Mouse (Mus musculus): Measurements from ENCODE around the gene Smg6. TPM values are rescaled to one million over a fixed set of nuclear protein-coding genes. Genes with fewer than 3 reads are reported as not detected.

Smg6 gene
- polyA plus RNA-seq, 1 experiment from 2014 or later: 14.6 TPM

DNA sequence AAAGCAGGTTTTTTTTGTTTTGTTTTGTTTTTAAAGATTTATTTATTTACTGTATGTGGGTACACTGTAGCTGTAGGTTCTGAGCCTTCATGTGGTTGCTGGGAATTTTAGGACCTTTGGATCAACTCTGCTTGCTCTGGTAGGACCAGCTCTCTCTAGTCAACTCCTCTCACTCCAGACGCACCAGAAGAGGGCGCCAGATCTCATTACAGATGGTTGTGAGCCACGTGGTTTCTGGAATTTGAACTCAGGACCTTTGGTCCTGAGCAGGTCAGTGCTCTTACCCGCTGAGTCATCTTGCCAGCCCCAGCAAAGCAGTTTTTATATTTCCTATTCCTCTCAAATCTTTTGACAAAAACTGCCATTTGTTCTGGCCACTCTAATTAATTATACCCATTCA, 1.5 kb upstream of the Smg6 start:
- Histone ChIP-seq H3K4me3 (ENCODE audit: low read depth, low read length) (no peak overlapping the region), H3K27me3 (ENCODE audit: control insufficient read depth, insufficient read depth, low read depth, low read length) (no peaks in the 10 kb centered on the region), H3K9ac (ENCODE audit: low read depth, low read length) (no peak overlapping the region), H3K4me1 (ENCODE audit: control insufficient read depth, insufficient read depth, low read length) (peaks cover 20% of the 10 kb centered on the region), H3K27ac (ENCODE audit: low read length) (no peak overlapping the region), H3K36me3 (ENCODE audit: control insufficient read depth, insufficient read depth, low read length) (peaks cover 3% of the 10 kb centered on the region; the same call in 1 of the 2 replicates), H3K9me3 (replicated peaks; ENCODE audit: control insufficient read depth, low read length, poor library complexity, severe bottlenecking) (no peaks in the 10 kb centered on the region), H3K4me2 (ENCODE audit: low read length) (no peak overlapping the region)
- 59% methylated on average over 4 of the region's 4 CpGs for WGBS
- no peak for ATAC-seq

DNA sequence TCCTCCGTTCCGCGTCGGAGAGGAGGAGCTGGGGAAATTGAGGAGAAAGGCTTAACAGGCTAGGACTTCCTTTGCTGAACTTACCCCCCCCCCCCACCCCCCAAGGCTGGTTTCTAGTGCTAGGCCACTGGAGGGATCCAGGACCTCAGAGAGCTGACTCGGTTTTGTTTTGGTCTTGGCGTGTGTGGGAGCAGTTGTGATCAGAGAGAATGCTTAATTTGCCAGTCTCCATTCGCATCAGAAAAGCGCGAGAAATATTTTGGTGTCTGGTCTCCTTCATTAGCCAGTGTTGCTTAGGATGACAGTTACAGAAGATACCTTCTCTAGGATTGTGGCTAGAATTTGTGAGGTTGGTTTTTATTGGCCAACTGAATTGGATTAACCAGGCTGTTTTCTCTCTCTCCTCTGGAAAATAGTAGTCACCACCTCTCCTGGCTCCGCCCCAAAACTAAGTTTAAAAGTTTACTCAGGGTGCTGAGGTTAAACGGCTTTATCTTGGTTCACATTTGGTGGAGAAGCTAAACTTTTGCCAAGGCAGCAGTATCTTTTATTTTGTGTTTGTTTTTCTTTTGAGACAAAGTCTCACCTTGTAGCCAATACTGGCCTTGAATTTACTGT, 874 bp downstream of the Smg6 start:
- H3K36me3 ChIP-seq (ENCODE audit: control insufficient read depth, insufficient read depth, low read length): no peaks in the 10 kb centered on the region; the same call in 1 of the 2 replicates
- no peaks in the 10 kb centered on the region for H3K27me3 ChIP-seq (ENCODE audit: control insufficient read depth, insufficient read depth, low read depth, low read length)
- peak overlapping the region; percentile 96 for H3K27ac ChIP-seq (ENCODE audit: low read length)
- WGBS: 8% methylated on average over 11 of the region's 11 CpGs
- H3K9me3 ChIP-seq (replicated peaks; ENCODE audit: control insufficient read depth, low read length, poor library complexity, severe bottlenecking): no peaks in the 10 kb centered on the region
- peaks cover 20% of the 10 kb centered on the region for H3K4me1 ChIP-seq (ENCODE audit: control insufficient read depth, insufficient read depth, low read length)
- ATAC-seq: no peak
- H3K4me2 ChIP-seq (ENCODE audit: low read length): peak overlapping the region; percentile 55
- peak overlapping the region; percentile 97 for H3K4me3 ChIP-seq (ENCODE audit: low read depth, low read length)
- peak overlapping the region; percentile 98 for H3K9ac ChIP-seq (ENCODE audit: low read depth, low read length)

DNA sequence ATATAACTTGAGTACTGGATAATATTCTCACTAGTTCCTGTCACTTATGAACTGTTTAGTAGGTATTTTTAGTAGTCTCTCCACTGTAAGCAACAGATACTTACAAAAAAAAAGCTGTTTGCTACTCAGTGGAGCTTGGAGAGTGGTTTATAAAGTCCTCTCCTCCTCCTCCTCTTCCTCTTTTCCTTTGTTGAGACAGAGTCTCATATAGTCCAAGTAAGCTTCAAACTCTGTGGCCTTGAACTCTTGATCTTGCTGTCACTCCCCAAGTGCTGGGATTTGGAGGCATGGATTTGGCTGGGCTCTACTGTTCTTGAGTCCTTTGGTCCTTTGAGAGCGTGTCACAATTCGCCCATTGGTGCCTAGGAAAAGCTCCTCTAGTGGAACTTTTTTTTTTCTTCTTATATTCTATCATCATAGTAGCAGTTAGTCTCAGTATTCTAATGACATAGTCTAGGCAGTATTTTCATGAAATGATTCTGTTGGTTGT, 1.7 kb downstream of the Smg6 start:
- Histone ChIP-seq H3K4me3 (ENCODE audit: low read depth, low read length) (no peak overlapping the region), H3K27me3 (ENCODE audit: control insufficient read depth, insufficient read depth, low read depth, low read length) (no peaks in the 10 kb centered on the region), H3K9me3 (replicated peaks; ENCODE audit: control insufficient read depth, low read length, poor library complexity, severe bottlenecking) (no peaks in the 10 kb centered on the region), H3K4me2 (ENCODE audit: low read length) (no peak overlapping the region), H3K27ac (ENCODE audit: low read length) (no peak overlapping the region), H3K9ac (ENCODE audit: low read depth, low read length) (no peak overlapping the region), H3K36me3 (ENCODE audit: control insufficient read depth, insufficient read depth, low read length) (peaks cover 2% of the 10 kb centered on the region; the same call in 1 of the 2 replicates), H3K4me1 (ENCODE audit: control insufficient read depth, insufficient read depth, low read length) (peaks cover 20% of the 10 kb centered on the region)
- no peak for ATAC-seq
- 86% methylated on average over 2 of the region's 2 CpGs for WGBS

DNA sequence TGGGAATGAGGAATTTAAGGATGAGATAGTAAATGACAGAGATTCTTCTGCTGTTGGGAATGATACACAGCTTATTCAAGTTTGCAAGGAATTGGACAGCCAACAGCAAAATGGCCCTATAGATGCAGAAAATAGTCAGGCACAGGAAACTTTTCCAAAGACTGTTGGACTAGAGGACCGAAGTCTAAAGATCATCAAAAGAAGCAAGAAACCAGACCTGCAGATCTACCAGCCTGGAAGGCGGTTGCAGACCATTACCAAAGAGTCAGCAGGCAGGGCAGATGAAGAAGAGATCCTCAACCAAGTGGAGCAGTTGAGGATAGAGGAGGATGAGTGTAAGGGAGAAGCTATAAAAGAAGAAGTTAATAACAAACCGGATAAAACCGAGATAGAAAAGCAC, 3.5 kb downstream of the Smg6 start:
- peaks cover 18% of the 10 kb centered on the region for H3K4me1 ChIP-seq (ENCODE audit: control insufficient read depth, insufficient read depth, low read length)
- H3K36me3 ChIP-seq (ENCODE audit: control insufficient read depth, insufficient read depth, low read length): peaks cover 14% of the 10 kb centered on the region
- no peak overlapping the region for H3K4me2 ChIP-seq (ENCODE audit: low read length)
- H3K9me3 ChIP-seq (replicated peaks; ENCODE audit: control insufficient read depth, low read length, poor library complexity, severe bottlenecking): no peaks in the 10 kb centered on the region
- no peak overlapping the region for H3K4me3 ChIP-seq (ENCODE audit: low read depth, low read length)
- H3K9ac ChIP-seq (ENCODE audit: low read depth, low read length): no peak overlapping the region
- WGBS: 95% methylated on average over 4 of the region's 4 CpGs
- no peak for ATAC-seq
- H3K27ac ChIP-seq (ENCODE audit: low read length): no peak overlapping the region
- no peaks in the 10 kb centered on the region for H3K27me3 ChIP-seq (ENCODE audit: control insufficient read depth, insufficient read depth, low read depth, low read length)

DNA sequence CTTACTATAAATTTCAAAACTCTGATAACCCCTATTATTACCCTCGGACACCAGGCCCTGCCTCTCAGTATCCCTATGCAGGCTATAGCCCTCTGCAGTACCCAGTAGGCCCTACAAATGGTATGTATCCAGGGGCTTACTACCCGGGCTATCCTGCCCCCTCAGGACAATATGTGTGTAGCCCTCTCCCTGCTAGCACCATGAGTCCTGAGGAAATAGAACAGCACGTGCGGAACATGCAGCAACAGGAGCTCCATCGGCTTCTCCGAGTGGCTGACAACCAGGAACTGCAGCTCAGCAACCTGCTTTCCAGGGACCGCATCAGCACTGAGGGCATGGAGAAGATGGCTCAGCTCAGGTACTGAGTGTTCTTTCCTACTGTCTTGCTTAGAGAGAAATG, 4.8 kb downstream of the Smg6 start:
- Histone ChIP-seq H3K4me2 (ENCODE audit: low read length) (no peak overlapping the region), H3K27me3 (ENCODE audit: control insufficient read depth, insufficient read depth, low read depth, low read length) (no peaks in the 10 kb centered on the region), H3K4me1 (ENCODE audit: control insufficient read depth, insufficient read depth, low read length) (peaks cover 12% of the 10 kb centered on the region), H3K9me3 (replicated peaks; ENCODE audit: control insufficient read depth, low read length, poor library complexity, severe bottlenecking) (no peaks in the 10 kb centered on the region), H3K4me3 (ENCODE audit: low read depth, low read length) (no peak overlapping the region), H3K9ac (ENCODE audit: low read depth, low read length) (no peak overlapping the region), H3K36me3 (ENCODE audit: control insufficient read depth, insufficient read depth, low read length) (peaks cover 24% of the 10 kb centered on the region), H3K27ac (ENCODE audit: low read length) (no peak overlapping the region)
- ATAC-seq: no peak
- WGBS: 94% methylated on average over 7 of the region's 7 CpGs

DNA sequence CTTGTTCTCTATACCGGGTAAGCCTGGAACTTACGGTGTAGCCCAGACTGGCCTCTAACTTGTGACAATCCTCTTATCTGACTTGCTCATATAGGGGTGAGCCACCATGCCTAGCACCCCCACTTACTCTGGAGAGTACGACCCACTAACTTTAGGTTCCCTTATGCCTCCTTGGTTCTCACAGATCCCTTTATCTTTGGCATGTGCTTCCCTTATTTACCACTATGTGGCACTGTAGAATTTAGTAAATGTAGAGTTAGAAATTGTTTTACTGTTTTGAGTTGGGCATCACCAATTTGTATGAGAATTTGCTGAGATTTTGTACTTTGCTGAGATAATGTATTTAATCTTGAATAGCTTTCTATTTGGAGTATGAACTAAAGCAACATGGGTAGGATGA, 20.7 kb downstream of the Smg6 start:
- peaks cover 15% of the 10 kb centered on the region; the same call in 1 of the 2 replicates for H3K36me3 ChIP-seq (ENCODE audit: control insufficient read depth, insufficient read depth, low read length)
- no peak overlapping the region for H3K4me3 ChIP-seq (ENCODE audit: low read depth, low read length)
- no peaks in the 10 kb centered on the region for H3K27me3 ChIP-seq (ENCODE audit: control insufficient read depth, insufficient read depth, low read depth, low read length)
- H3K9ac ChIP-seq (ENCODE audit: low read depth, low read length): no peak overlapping the region
- H3K9me3 ChIP-seq (replicated peaks; ENCODE audit: control insufficient read depth, low read length, poor library complexity, severe bottlenecking): no peaks in the 10 kb centered on the region
- no peak overlapping the region for H3K4me2 ChIP-seq (ENCODE audit: low read length)
- H3K27ac ChIP-seq (ENCODE audit: low read length): no peak overlapping the region
- WGBS: 87% methylated on average over 3 of the region's 3 CpGs
- ATAC-seq: no peak
- no peaks in the 10 kb centered on the region for H3K4me1 ChIP-seq (ENCODE audit: control insufficient read depth, insufficient read depth, low read length)

DNA sequence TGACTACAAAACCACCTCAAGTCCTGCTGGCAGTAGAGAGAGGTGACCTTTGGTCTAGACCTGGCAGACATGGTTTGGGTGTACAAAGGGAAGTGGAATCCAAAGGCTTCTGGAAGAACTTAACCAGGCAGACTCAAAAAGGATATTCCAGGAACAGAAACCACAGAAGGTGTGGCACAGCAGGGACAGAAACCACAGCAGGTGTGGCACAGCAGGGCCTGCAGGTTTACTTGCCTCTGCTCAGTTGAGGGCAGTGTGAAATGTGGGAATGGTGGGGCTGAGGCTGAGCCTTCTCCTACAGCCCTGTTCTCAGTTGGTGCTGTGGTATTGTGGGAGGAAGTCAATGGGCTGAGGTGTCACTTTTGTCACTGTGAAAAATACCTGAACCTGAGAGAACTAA, 29.3 kb downstream of the Smg6 start:
- ATAC-seq: no peak

DNA sequence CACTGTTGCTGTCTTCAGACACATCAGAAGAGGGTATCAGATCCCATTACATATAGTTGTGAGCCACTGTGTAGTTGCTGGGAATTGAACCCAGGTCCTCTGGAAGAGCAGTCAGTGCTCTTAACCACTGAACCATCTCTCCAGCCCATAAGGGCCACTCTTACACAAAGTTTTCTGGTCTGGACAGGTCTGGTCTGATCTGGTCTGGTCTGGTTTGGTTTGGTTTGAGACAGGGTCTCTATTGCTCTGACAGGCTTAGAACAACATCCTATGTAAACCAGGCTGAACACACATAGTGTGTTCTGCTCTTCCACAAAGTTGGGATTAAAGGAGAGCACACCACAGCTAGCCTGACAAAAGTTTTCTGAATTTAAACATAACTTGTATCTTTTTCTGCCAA, 30.4 kb downstream of the Smg6 start:
- H3K9me3 ChIP-seq (replicated peaks; ENCODE audit: control insufficient read depth, low read length, poor library complexity, severe bottlenecking): no peaks in the 10 kb centered on the region
- 0 out of 2 replicates have a peak, but pooled peaks cover 3% of the 10 kb centered on the region for H3K36me3 ChIP-seq (ENCODE audit: control insufficient read depth, insufficient read depth, low read length)
- no peak overlapping the region for H3K4me2 ChIP-seq (ENCODE audit: low read length)
- H3K27ac ChIP-seq (ENCODE audit: low read length): no peak overlapping the region
- H3K4me3 ChIP-seq (ENCODE audit: low read depth, low read length): no peak overlapping the region
- no peaks in the 10 kb centered on the region for H3K27me3 ChIP-seq (ENCODE audit: control insufficient read depth, insufficient read depth, low read depth, low read length)
- no peak for ATAC-seq
- H3K4me1 ChIP-seq (ENCODE audit: control insufficient read depth, insufficient read depth, low read length): no peaks in the 10 kb centered on the region
- H3K9ac ChIP-seq (ENCODE audit: low read depth, low read length): no peak overlapping the region

More for the DNA sequence above, 29.3 kb downstream of the Smg6 start:
- H3K27ac ChIP-seq (ENCODE audit: low read length): no peak overlapping the region
- H3K9me3 ChIP-seq (replicated peaks; ENCODE audit: control insufficient read depth, low read length, poor library complexity, severe bottlenecking): no peaks in the 10 kb centered on the region
- no peaks in the 10 kb centered on the region for H3K27me3 ChIP-seq (ENCODE audit: control insufficient read depth, insufficient read depth, low read depth, low read length)
- no peak overlapping the region for H3K9ac ChIP-seq (ENCODE audit: low read depth, low read length)
- H3K4me1 ChIP-seq (ENCODE audit: control insufficient read depth, insufficient read depth, low read length): no peaks in the 10 kb centered on the region
- H3K4me3 ChIP-seq (ENCODE audit: low read depth, low read length): no peak overlapping the region
- no peak overlapping the region for H3K4me2 ChIP-seq (ENCODE audit: low read length)
- H3K36me3 ChIP-seq (ENCODE audit: control insufficient read depth, insufficient read depth, low read length): no peaks in the 10 kb centered on the region

DNA sequence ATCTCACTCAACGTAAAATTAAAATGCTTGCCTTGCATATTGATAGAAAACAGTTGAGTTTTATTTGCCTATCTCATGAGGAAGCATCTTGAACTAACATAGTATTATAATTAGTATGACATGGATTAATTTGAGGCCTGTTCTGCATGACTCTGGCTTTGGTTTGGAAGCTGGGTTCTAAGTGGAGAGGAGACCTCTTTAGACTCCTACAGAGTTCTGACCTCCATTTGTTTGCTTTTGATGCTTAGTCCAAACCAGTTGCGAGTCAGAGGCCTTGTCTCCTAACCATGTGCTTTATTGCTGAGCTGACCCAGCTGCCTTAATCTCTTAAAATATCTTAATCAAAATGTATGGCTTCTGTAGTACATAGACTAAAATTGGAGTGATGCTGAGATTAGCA, 32.0 kb downstream of the Smg6 start:
- H3K27me3 ChIP-seq (ENCODE audit: control insufficient read depth, insufficient read depth, low read depth, low read length): no peaks in the 10 kb centered on the region
- 0 out of 2 replicates have a peak, but pooled peaks cover 3% of the 10 kb centered on the region for H3K36me3 ChIP-seq (ENCODE audit: control insufficient read depth, insufficient read depth, low read length)
- no peak for ATAC-seq
- no peaks in the 10 kb centered on the region for H3K9me3 ChIP-seq (replicated peaks; ENCODE audit: control insufficient read depth, low read length, poor library complexity, severe bottlenecking)
- no peak overlapping the region for H3K27ac ChIP-seq (ENCODE audit: low read length)
- no peak overlapping the region for H3K4me3 ChIP-seq (ENCODE audit: low read depth, low read length)
- no peak overlapping the region for H3K9ac ChIP-seq (ENCODE audit: low read depth, low read length)
- no peak overlapping the region for H3K4me2 ChIP-seq (ENCODE audit: low read length)
- H3K4me1 ChIP-seq (ENCODE audit: control insufficient read depth, insufficient read depth, low read length): no peaks in the 10 kb centered on the region
- WGBS: 83% methylated on average over 2 of the region's 2 CpGs

Measured in midbrain, embryonic 16.5 days (tissue).